Mouse (Mus musculus) forebrain, embryonic 15.5 days (tissue): ENCODE results near the gene Mrps12. TPM values are rescaled to one million over a fixed set of nuclear protein-coding genes. Genes with fewer than 3 reads are reported as not detected.
A peak's percentile ranks its signal among the peaks of the same experiment; 100 is the strongest.

ENCODE experiments used
- ATAC-seq: fragments of 200-750 bp; cut with Nextera tagmentation; replicated peaks from 2 replicates; pipeline ENCODE4 v1.8.0; 2017; ENCODE audit warnings: mild to moderate bottlenecking, moderate TSS enrichment, moderate library complexity
- H3K27ac ChIP-seq: fragments of 300-500 bp; sonication (generic); replicated peaks from 2 replicates; pipeline ENCODE4 v1.5.1; 2015; ENCODE audit warnings: mild to moderate bottlenecking, inconsistent platforms
- H3K27me3 ChIP-seq: fragments of 300-500 bp; sonication (generic); 2 replicates; pipeline ENCODE4 v1.6.1; 2015; ENCODE audit warnings: inconsistent platforms
- H3K36me3 ChIP-seq: fragments of 300-500 bp; sonication (generic); 2 replicates; pipeline ENCODE4 v1.6.1; 2015; ENCODE audit warnings: mild to moderate bottlenecking, inconsistent platforms
- H3K4me1 ChIP-seq: fragments of 300-500 bp; sonication (generic); 2 replicates; pipeline ENCODE4 v1.6.1; 2015; ENCODE audit warnings: inconsistent platforms
- H3K4me2 ChIP-seq: fragments of 300-500 bp; sonication (generic); replicated peaks from 2 replicates; pipeline ENCODE4 v1.6.1; 2015; ENCODE audit warnings: mild to moderate bottlenecking, inconsistent platforms
- H3K4me3 ChIP-seq: fragments of 300-500 bp; sonication (generic); 2 replicates; pipeline ENCODE4 v1.5.1; 2015; ENCODE audit warnings: mild to moderate bottlenecking, inconsistent platforms
- H3K9ac ChIP-seq: fragments of 300-500 bp; sonication (generic); replicated peaks from 2 replicates; pipeline ENCODE4 v1.6.1; 2015; ENCODE audit warnings: mild to moderate bottlenecking, inconsistent platforms
- H3K9me3 ChIP-seq: fragments of 300-500 bp; sonication (generic); 2 replicates; pipeline ENCODE4 v1.6.1; 2016; ENCODE audit warnings: inconsistent platforms
- WGBS: fragments of 180-500 bp; shearing (Covaris S2); methylation state at CpG from one replicate; pipeline ENCODE4 v1.1.7; 2015; ENCODE audit warnings: mixed read lengths; 5-methylcytosine and 5-hydroxymethylcytosine counted together
- polyA plus RNA-seq: library from polyadenylated mRNA; unstranded; fragments of >200 nt; fragmentation: Nextera tagmentation; extraction: Ambion mirVana; gene quantifications from 2 replicates; pipeline ENCODE4 v1.2.1, GENCODE M21; 2015

Mrps12 gene
- polyA plus RNA-seq, 1 experiment from 2014 or later: 109 TPM

DNA sequence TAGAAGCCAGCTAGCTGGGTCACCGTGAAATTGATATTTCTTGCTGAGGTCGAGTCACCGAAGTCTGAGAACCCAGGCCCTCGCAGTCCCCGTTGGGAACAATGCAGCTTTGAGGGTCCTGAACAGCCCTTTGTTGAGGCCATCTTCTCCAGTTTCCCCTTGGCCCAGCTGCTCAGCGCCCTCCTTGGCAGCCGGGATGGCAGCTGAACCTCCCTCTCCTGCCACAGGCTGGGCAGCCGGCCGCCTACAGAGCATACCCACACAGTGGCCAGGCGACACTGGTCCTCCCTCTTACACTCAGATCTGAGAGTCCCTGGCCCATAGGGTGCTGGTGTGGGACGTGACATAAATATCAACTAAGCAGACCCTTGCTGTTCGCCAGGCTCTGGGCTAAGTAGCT lies 32.5 kb upstream of the Mrps12 start:
- 74% methylated on average over 12 of the region's 12 CpGs for WGBS
- no peaks in the 10 kb centered on the region for H3K4me1 ChIP-seq
- H3K4me2 ChIP-seq: no peak overlapping the region
- no peak overlapping the region for H3K4me3 ChIP-seq
- H3K9me3 ChIP-seq: no peaks in the 10 kb centered on the region
- no peak overlapping the region for H3K27ac ChIP-seq
- H3K9ac ChIP-seq: no peak overlapping the region
- no peaks in the 10 kb centered on the region for H3K27me3 ChIP-seq
- H3K36me3 ChIP-seq: 0 out of 2 replicates have a peak, but pooled peaks cover 10% of the 10 kb centered on the region
- no peak for ATAC-seq

GRCm38 (mm10) chr7:28773163-28773562 lies 31.5 kb upstream of the Mrps12 start:
- H3K9ac ChIP-seq: no peak overlapping the region

DNA sequence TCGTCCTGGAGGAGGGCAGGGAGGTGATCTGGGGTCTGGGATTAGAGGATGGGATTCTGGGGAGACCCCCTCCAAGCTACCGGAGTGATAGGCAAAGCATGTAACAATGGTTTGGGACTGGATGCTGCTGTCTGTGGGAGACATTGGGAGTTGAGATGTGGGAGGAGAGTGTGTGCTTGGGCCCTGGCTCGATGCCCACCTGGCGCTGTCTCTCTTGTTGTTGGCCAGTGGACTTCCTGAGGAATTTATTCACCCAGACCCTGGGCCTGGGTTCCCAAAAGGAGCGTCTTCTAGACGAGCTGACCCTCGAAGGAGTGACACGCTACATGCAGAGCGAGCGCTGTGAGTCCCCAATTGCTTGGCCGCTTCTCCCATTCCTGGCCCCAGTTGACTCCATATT lies 30.2 kb upstream of the Mrps12 start:
- no peak overlapping the region for H3K27ac ChIP-seq
- H3K9ac ChIP-seq: no peak overlapping the region
- H3K9me3 ChIP-seq: no peaks in the 10 kb centered on the region
- H3K4me1 ChIP-seq: peaks cover 15% of the 10 kb centered on the region
- no peak overlapping the region for H3K4me3 ChIP-seq
- no peak overlapping the region for H3K4me2 ChIP-seq
- 0 out of 2 replicates have a peak, but pooled peaks cover 5% of the 10 kb centered on the region for H3K36me3 ChIP-seq
- no peak for ATAC-seq
- no peaks in the 10 kb centered on the region for H3K27me3 ChIP-seq
- WGBS: 90% methylated on average over 11 of the region's 11 CpGs

More at GRCm38 (mm10) chr7:28773163-28773562, 31.5 kb upstream of the Mrps12 start:
- Histone ChIP-seq H3K9me3 (no peaks in the 10 kb centered on the region), H3K36me3 (0 out of 2 replicates have a peak, but pooled peaks cover 8% of the 10 kb centered on the region), H3K4me1 (peaks cover 3% of the 10 kb centered on the region), H3K4me3 (no peak overlapping the region), H3K27ac (no peak overlapping the region), H3K4me2 (no peak overlapping the region), H3K27me3 (no peaks in the 10 kb centered on the region)
- ATAC-seq: no peak
- 71% methylated on average over 3 of the region's 3 CpGs for WGBS

- no peak for ATAC-seq
- WGBS: 91% methylated on average over 3 of the region's 3 CpGs
Observed at GRCm38 (mm10) chr7:28770309-28770708, 28.7 kb upstream of the Mrps12 start.

DNA sequence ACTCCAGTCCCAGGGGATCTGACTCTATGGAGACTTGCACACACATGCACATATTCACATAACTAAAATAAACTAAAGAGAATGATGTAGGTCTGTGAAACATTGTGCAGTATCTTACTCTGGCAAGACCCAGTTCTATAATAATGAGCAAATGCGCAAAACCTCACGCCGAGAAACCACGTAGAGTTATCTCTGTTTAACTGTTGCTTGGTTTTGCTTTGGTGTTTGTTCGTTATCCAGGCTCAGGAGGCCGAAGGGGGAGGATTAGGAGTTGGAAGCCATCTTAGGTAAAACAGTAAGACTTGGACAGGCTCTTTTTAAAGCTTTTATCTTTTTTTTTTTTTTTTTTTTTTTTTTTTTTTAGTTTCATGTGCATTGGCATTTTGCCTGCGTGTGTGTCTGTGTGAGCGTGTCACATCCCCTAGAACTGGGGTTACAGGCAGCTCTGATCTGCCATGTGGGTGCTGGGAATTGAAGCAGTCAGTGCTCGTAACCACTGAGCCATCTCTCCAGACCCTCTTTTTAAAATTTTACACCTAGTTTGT lies 27.9 kb upstream of the Mrps12 start:
- ATAC-seq: no peak
- Histone ChIP-seq H3K9me3 (no peaks in the 10 kb centered on the region), H3K4me3 (no peak overlapping the region), H3K4me1 (peaks cover 30% of the 10 kb centered on the region), H3K9ac (no peak overlapping the region), H3K4me2 (no peak overlapping the region), H3K36me3 (no peaks in the 10 kb centered on the region), H3K27ac (no peak overlapping the region), H3K27me3 (no peaks in the 10 kb centered on the region)
- WGBS: 87% methylated on average over 9 of the region's 9 CpGs

More at GRCm38 (mm10) chr7:28770309-28770708, 28.7 kb upstream of the Mrps12 start:
- no peaks in the 10 kb centered on the region for H3K9me3 ChIP-seq
- H3K36me3 ChIP-seq: no peaks in the 10 kb centered on the region
- peaks cover 23% of the 10 kb centered on the region for H3K4me1 ChIP-seq
- H3K27ac ChIP-seq: no peak overlapping the region
- no peak overlapping the region for H3K9ac ChIP-seq
- H3K4me2 ChIP-seq: no peak overlapping the region
- H3K4me3 ChIP-seq: no peak overlapping the region
- no peaks in the 10 kb centered on the region for H3K27me3 ChIP-seq

- Histone ChIP-seq H3K9ac (peak within 1 kb of the TSS; percentile 60), H3K36me3 (peaks cover 3% of the 10 kb centered on the region; the same call in 1 of the 2 replicates), H3K4me2 (peak within 1 kb of the TSS; percentile 61), H3K27me3 (no peaks in the 10 kb centered on the region), H3K4me3 (peak within 1 kb of the TSS; percentile 61), H3K4me1 (peaks cover 30% of the 10 kb centered on the region), H3K27ac (no peak within 1 kb of the TSS), H3K9me3 (no peaks in the 10 kb centered on the region)
- no peak for ATAC-seq
- WGBS: 57% methylated on average over 7 of the region's 7 CpGs
Observed at GRCm38 (mm10) chr7:28767462-28767965, 25.9 kb upstream of the Mrps12 start, which contains the start of gene Nfkbib. TSS of gene Nfkbib (minus strand) at chr7:28767512.

DNA sequence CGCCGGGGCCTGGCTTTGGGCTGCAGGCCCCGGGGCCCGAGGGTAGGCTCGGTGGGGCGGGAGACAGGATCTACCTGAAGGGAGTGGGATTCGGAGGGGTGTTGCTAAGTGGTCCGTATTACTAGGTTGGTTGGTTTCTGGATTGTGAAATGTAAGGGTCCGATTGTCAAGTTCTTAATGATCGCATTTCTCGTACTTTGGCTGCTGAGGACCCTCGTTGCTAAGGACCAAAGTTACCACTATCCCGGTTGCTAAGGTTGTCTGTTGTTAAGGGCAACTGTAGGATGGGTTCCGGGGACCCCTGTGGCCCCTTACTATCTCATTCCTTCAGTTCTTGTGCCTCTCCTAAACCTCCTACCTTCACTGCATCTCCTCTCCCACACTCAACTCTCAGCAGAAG lies 25.3 kb upstream of the Mrps12 start:
- Histone ChIP-seq H3K4me1 (peaks cover 30% of the 10 kb centered on the region), H3K36me3 (peaks cover 4% of the 10 kb centered on the region; the same call in 1 of the 2 replicates), H3K4me3 (peak overlapping the region; percentile 61), H3K4me2 (peak overlapping the region; percentile 61), H3K27me3 (no peaks in the 10 kb centered on the region), H3K9ac (peak overlapping the region; percentile 57), H3K27ac (no peak overlapping the region), H3K9me3 (no peaks in the 10 kb centered on the region)
- WGBS: 2% methylated on average over 14 of the region's 14 CpGs
- ATAC-seq: peak; percentile 21

DNA sequence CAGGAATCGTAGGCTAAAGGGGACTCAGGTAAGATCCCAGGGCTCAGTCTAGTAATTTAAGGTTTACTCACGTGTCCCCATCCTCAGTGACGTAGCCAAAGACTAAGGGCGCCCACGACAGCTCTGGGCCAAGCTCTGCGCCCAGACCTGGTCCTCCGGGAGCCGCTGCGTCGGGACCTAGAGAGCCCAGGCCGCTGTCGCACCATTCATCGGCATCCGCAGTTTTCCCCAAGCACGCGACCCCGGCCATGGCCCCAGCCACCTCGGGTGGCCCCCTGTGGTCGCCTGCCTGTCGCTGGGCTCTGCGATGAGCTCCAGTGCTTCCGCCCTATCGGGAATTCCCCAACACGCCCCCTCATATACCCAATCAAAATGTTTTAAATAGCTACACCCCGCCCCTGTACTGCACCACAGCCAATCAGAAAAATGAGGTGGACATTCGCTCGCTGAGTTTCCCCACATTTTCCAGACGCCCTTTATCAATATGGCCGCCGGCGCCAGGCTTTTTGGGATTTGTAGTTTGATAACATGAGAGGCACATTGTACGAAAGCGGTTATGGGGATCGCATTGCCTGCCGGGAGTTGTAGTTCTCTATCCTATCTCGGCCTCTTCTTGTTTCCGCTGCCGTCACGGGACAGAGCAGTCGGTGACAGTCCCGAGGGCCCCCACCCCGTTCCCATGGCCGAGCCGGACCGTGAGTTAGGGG lies 24.7 kb upstream of the Mrps12 start, which contains the start of gene Sirt2:
Sirt2 (plus strand) TSS at position 563 of the 707 bp plus-strand sequence.
- Histone ChIP-seq H3K4me2 (peak within 1 kb of the TSS; percentile 61), H3K9me3 (no peaks in the 10 kb centered on the region), H3K4me1 (peaks cover 30% of the 10 kb centered on the region), H3K27ac (no peak within 1 kb of the TSS), H3K36me3 (peaks cover 10% of the 10 kb centered on the region), H3K4me3 (peak within 1 kb of the TSS; percentile 61), H3K9ac (peak within 1 kb of the TSS; percentile 60), H3K27me3 (no peaks in the 10 kb centered on the region)
- peak; percentile 98 for ATAC-seq
- under 1% methylated on average over 45 of the region's 45 CpGs for WGBS

GRCm38 (mm10) chr7:28765211-28765610 lies 23.6 kb upstream of the Mrps12 start:
- no peak for ATAC-seq
- H3K4me3 ChIP-seq: peak overlapping the region; percentile 61
- peaks cover 20% of the 10 kb centered on the region for H3K36me3 ChIP-seq
- H3K27ac ChIP-seq: no peak overlapping the region
- peak overlapping the region; percentile 57 for H3K4me2 ChIP-seq
- H3K27me3 ChIP-seq: no peaks in the 10 kb centered on the region
- H3K4me1 ChIP-seq: peaks cover 30% of the 10 kb centered on the region
- no peaks in the 10 kb centered on the region for H3K9me3 ChIP-seq
- H3K9ac ChIP-seq: 0 out of 2 replicates have a peak overlapping the region, but pooled peaks have one; percentile 3
- 89% methylated on average over 6 of the region's 6 CpGs for WGBS

DNA sequence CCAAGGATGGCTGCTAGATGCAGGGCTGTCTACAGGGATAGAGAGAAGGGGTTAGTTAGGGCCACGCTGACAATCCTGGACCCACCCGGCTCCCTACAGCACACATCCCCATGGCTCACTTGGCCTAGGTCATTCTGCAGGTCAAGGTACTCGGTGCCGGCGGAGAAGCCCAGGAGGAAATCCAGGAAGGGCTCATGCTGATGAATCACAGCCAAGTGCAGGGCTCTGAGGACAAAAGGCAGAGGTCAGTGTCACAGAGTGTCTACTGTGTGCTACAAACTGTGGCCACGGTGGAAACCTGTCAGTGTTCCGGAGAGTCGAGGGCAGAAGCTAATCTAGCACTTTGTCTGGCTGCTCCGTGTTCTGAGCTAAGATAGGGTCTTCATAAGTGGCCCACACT lies 20.3 kb upstream of the Mrps12 start:
- Histone ChIP-seq H3K9me3 (no peaks in the 10 kb centered on the region), H3K4me1 (peaks cover 15% of the 10 kb centered on the region), H3K4me3 (no peak overlapping the region), H3K9ac (no peak overlapping the region), H3K36me3 (peaks cover 38% of the 10 kb centered on the region), H3K27ac (no peak overlapping the region), H3K27me3 (no peaks in the 10 kb centered on the region), H3K4me2 (no peak overlapping the region)
- 96% methylated on average over 9 of the region's 9 CpGs for WGBS
- no peak for ATAC-seq

DNA sequence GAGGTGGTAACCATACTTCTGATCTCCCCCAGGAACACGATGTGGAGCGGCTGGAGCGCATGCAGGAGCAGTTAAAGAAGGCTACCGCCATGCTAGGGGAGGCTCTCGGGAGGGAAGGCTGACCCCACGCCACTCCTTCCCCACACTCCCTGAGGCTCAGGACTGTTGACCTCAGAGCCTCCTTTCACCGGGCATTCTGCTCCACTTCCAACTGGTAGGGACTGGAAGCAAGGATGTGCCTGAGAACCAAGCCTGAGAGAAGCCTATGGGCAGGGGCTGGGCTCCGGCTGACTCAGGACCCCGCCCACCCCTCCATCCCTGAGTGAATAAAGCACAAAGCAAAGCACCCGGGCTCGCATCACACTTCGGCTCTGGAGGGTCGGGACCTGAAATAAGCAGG lies 17.0 kb upstream of the Mrps12 start:
- H3K36me3 ChIP-seq: peaks cover 38% of the 10 kb centered on the region
- H3K4me3 ChIP-seq: no peak overlapping the region
- H3K9me3 ChIP-seq: no peaks in the 10 kb centered on the region
- H3K4me2 ChIP-seq: no peak overlapping the region
- H3K27me3 ChIP-seq: 0 out of 2 replicates have a peak, but pooled peaks cover 4% of the 10 kb centered on the region
- peaks cover 4% of the 10 kb centered on the region for H3K4me1 ChIP-seq
- no peak overlapping the region for H3K9ac ChIP-seq
- WGBS: 79% methylated on average over 13 of the region's 13 CpGs
- no peak overlapping the region for H3K27ac ChIP-seq
- ATAC-seq: no peak

DNA sequence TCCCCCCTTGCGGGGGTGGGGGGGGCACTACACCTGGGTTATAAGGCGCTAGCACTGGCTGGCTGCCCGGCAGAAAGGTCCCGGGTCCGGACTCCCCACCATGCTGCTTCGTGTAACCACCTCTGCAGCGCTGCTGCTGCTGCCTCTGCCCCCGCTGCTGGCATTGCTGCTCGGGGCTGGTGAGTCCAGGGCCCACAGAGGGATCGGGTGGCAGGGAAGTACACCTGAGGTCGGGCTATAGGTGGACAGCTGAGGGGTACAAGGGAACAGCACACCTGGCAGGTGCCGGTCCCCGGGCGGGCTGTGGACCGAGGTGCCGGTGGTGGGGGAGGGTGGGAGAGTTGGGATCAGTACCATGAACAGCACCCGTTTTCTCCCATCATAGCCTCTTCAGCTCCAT lies 14.5 kb upstream of the Mrps12 start, which contains the start of gene Ccer2:
Ccer2 (plus strand) TSS at position 96 of the 400 bp plus-strand sequence.
- H3K4me3 ChIP-seq: peak within 1 kb of the TSS; percentile 11; the same call in 1 of the 2 replicates
- no peak within 1 kb of the TSS for H3K9ac ChIP-seq
- H3K27me3 ChIP-seq: 0 out of 2 replicates have a peak, but pooled peaks cover 4% of the 10 kb centered on the region
- no peak within 1 kb of the TSS for H3K27ac ChIP-seq
- WGBS: 3% methylated on average over 17 of the region's 17 CpGs
- peaks cover 31% of the 10 kb centered on the region for H3K36me3 ChIP-seq
- H3K9me3 ChIP-seq: no peaks in the 10 kb centered on the region
- peak within 1 kb of the TSS; percentile 28 for H3K4me2 ChIP-seq
- H3K4me1 ChIP-seq: peaks cover 4% of the 10 kb centered on the region
- ATAC-seq: no peak
